In the genomic region with DNA sequence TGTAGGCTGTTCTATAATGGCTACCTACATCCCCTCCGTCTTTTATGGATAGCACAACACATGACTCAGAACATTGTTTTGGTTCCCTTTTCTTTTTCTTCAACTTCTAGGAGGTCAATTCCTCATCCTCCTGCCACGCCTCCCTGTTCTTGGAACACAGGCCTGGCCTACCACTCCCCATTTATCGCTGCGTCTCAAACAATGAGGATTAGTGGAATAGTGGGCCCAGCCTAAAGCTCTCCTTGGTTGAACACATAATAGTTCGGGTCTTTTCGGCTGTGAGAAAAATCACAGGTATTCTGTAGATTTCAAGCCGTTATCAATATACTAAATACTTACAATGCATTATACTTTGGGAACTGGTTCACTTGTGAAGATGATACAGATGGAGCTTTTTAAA, we compare ENCODE assay signal across 10 mouse cellular contexts. TPM values are rescaled to one million over a fixed set of nuclear protein-coding genes. Genes with fewer than 3 reads are reported as not detected.
DNase-seq lines count a peak whose midpoint lies in the region; ATAC-seq lines count a peak whose summit lies in the region.
"Had no signal": no experiment of that assay in that cellular context is flagged by ENCODE, and none has a peak within 500 bp of the region (broad histone marks: within the 10 kb centered on the region; RNA-seq: fewer than 3 reads in every experiment).

No protein-coding gene starts in this region.

- 84% methylated on average over 7 of the region's 7 CpGs for WGBS in heart, embryonic 10.5 days
- 77% methylated on average over 7 of the region's 7 CpGs for WGBS in lung, embryonic 16.5 days
- WGBS in limb, embryonic 11.5 days: 93% methylated on average over 7 of the region's 7 CpGs
- 61% methylated on average over 7 of the region's 7 CpGs for WGBS in stomach, embryonic 15.5 days

- H3K9me3 ChIP-seq in heart, embryonic 10.5 days: no peaks in the 10 kb centered on the region; the same call in 1 of the 2 replicates
- H3K9me3 ChIP-seq in lung, embryonic 16.5 days (ENCODE audit: control insufficient read depth, low read length): no peaks in the 10 kb centered on the region
- no peaks in the 10 kb centered on the region for H3K9me3 ChIP-seq in limb, embryonic 11.5 days (ENCODE audit: control insufficient read depth, low read length)
- no peaks in the 10 kb centered on the region for H3K9me3 ChIP-seq in stomach, embryonic 15.5 days

- no peak for DNase-seq in heart, embryonic 10.5 days (ENCODE audit: low spot score)
- DNase-seq in heart, adult 9 months (ENCODE audit: low spot score in 2 of 2): no peak
- no peak for DNase-seq in lung, postnatal 10 days
- no peak for DNase-seq in limb, embryonic 11.5 days (ENCODE audit: low spot score)
- DNase-seq in adipocyte (ENCODE audit: low spot score): no peak
- DNase-seq in embryo, embryonic 11 days: no peak
- DNase-seq: thymus, postnatal 36 days had no signal

- no peaks in the 10 kb centered on the region for H3K27me3 ChIP-seq in heart, embryonic 10.5 days (ENCODE audit: insufficient read depth, poor library complexity, severe bottlenecking)
- H3K27me3 ChIP-seq in lung, embryonic 16.5 days (ENCODE audit: control insufficient read depth, insufficient read depth, low read depth, low read length): no peaks in the 10 kb centered on the region
- H3K27me3 ChIP-seq in limb, embryonic 11.5 days (ENCODE audit: control insufficient read depth, insufficient read depth, low read length): no peaks in the 10 kb centered on the region
- H3K27me3 ChIP-seq in stomach, embryonic 15.5 days (replicated peaks): no peaks in the 10 kb centered on the region

- H3K36me3 ChIP-seq in heart, embryonic 10.5 days: no peaks in the 10 kb centered on the region
- H3K36me3 ChIP-seq in lung, embryonic 16.5 days (ENCODE audit: control insufficient read depth, insufficient read depth, low read length): no peaks in the 10 kb centered on the region
- no peaks in the 10 kb centered on the region for H3K36me3 ChIP-seq in limb, embryonic 11.5 days (ENCODE audit: control insufficient read depth, insufficient read depth, low read length)
- H3K36me3 ChIP-seq in stomach, embryonic 15.5 days: no peaks in the 10 kb centered on the region

- H3K9ac ChIP-seq in lung, embryonic 16.5 days (ENCODE audit: low read length): no peak overlapping the region
- no peak overlapping the region for H3K9ac ChIP-seq in limb, embryonic 11.5 days (ENCODE audit: low read length)
- H3K9ac ChIP-seq in stomach, embryonic 15.5 days: no peak overlapping the region
- H3K9ac ChIP-seq: liver, embryonic 14.5 days had no signal

- H3K4me2 ChIP-seq in lung, embryonic 16.5 days (ENCODE audit: low read depth, low read length): peak overlapping the region; percentile 98
- peak overlapping the region; percentile 100; the same call in 1 of the 2 replicates for H3K4me2 ChIP-seq in limb, embryonic 11.5 days (ENCODE audit: low read depth, severe bottlenecking)
- peak overlapping the region; percentile 98 for H3K4me2 ChIP-seq in stomach, embryonic 15.5 days

- peaks cover 20% of the 10 kb centered on the region for H3K4me1 ChIP-seq in heart, embryonic 10.5 days
- peaks cover 14% of the 10 kb centered on the region for H3K4me1 ChIP-seq in lung, embryonic 16.5 days (replicated peaks; ENCODE audit: control insufficient read depth, insufficient read depth, low read length)
- H3K4me1 ChIP-seq in limb, embryonic 11.5 days (ENCODE audit: control insufficient read depth, insufficient read depth, low read length): 0 out of 2 replicates have a peak, but pooled peaks cover 3% of the 10 kb centered on the region
- H3K4me1 ChIP-seq in stomach, embryonic 15.5 days: peaks cover 4% of the 10 kb centered on the region; the same call in 1 of the 2 replicates

- H3K27ac ChIP-seq in heart, embryonic 10.5 days: peak overlapping the region; percentile 94; the same call in 1 of the 2 replicates
- H3K27ac ChIP-seq in lung, embryonic 16.5 days (ENCODE audit: low read length): no peak overlapping the region
- no peak overlapping the region for H3K27ac ChIP-seq in limb, embryonic 11.5 days (replicated peaks; ENCODE audit: low read depth, low read length)
- H3K27ac ChIP-seq in stomach, embryonic 15.5 days: peak overlapping the region; percentile 89
- H3K27ac ChIP-seq: liver, embryonic 14.5 days had no signal

- ATAC-seq in lung, embryonic 16.5 days (ENCODE audit: low read depth): no peak
- no peak for ATAC-seq in limb, embryonic 11.5 days (ENCODE audit: insufficient number of reproducible peaks, low FRiP score, low TSS enrichment, low read depth)
- no peak for ATAC-seq in stomach, embryonic 15.5 days (ENCODE audit: insufficient read depth, low FRiP score, low read depth)

- H3K4me3 ChIP-seq in heart, embryonic 10.5 days: peak overlapping the region; percentile 96
- no peak overlapping the region; the same call in 1 of the 2 replicates for H3K4me3 ChIP-seq in lung, embryonic 16.5 days (ENCODE audit: low read length)
- no peak overlapping the region for H3K4me3 ChIP-seq in limb, embryonic 11.5 days (ENCODE audit: low read depth, low read length)
- peak overlapping the region; percentile 87; the same call in 1 of the 2 replicates for H3K4me3 ChIP-seq in stomach, embryonic 15.5 days (replicated peaks)

RNA-seq across cellular contexts. Expression of gene Afdn, which starts 1.8 kb away (rescaled TPM):
- polyA plus RNA-seq in heart, embryonic 10.5 days (2016; fragmentation: Nextera tagmentation; extraction: Ambion mirVana): 91.3 and 110 TPM in 2 replicates
- polyA plus RNA-seq in lung, embryonic 16.5 days (2015; fragmentation: Nextera tagmentation; extraction: Ambion mirVana): 77.3 and 92.6 TPM in 2 replicates
- polyA plus RNA-seq in limb, embryonic 11.5 days (2014; fragmentation: Nextera tagmentation; extraction: Ambion mirVana): 71.8 and 73.7 TPM in 2 replicates
- 95.9 and 107 TPM in 2 replicates for polyA plus RNA-seq in stomach, embryonic 15.5 days (2015; fragmentation: Nextera tagmentation; extraction: Ambion mirVana)

RNA-seq across cellular contexts. Expression of gene Tcte2, which starts 3.0 kb away (rescaled TPM):
- 3.3 and 3.7 TPM in 2 replicates for polyA plus RNA-seq in heart, embryonic 10.5 days (2016; fragmentation: Nextera tagmentation; extraction: Ambion mirVana)
- polyA plus RNA-seq in lung, embryonic 16.5 days (2015; fragmentation: Nextera tagmentation; extraction: Ambion mirVana): 4.6 and 4.8 TPM in 2 replicates
- 4.1 and 4.5 TPM in 2 replicates for polyA plus RNA-seq in limb, embryonic 11.5 days (2014; fragmentation: Nextera tagmentation; extraction: Ambion mirVana)
- polyA plus RNA-seq in stomach, embryonic 15.5 days (2015; fragmentation: Nextera tagmentation; extraction: Ambion mirVana): 7.0 and 7.4 TPM in 2 replicates

Comparison
In these comparisons a context has a peak if more than half of its experiments do, and no peak if none do; other contexts are left out.
1. H3K27ac ChIP-seq: peak in heart, embryonic 10.5 days (single experiment) and stomach, embryonic 15.5 days (single experiment); none in lung, embryonic 16.5 days (single experiment) and limb, embryonic 11.5 days (single experiment).
2. H3K4me3 ChIP-seq: peak in heart, embryonic 10.5 days (single experiment) and stomach, embryonic 15.5 days (single experiment); none in lung, embryonic 16.5 days (single experiment) and limb, embryonic 11.5 days (single experiment).
3. Peak in every context shown above with its lines, with median percentiles within 50 percentile points of each other: H3K4me2 ChIP-seq.